Mouse (Mus musculus): ENCODE measurements around the gene Me1. TPM values are rescaled to one million over a fixed set of nuclear protein-coding genes. Genes with fewer than 3 reads are reported as not detected.

Gene Me1
- total and polyA plus RNA-seq, 3 experiments, result 307 to 1,611 (median 1,216) TPM

- DNase-seq, result no peak
Observed at GRCm38 (mm10) chr9:86543451-86543850, 152.3 kb downstream of the Me1 start.

GRCm38 (mm10) chr9:86534071-86534470 is 161.7 kb downstream of the Me1 start:
- DNase-seq, result no peak

Other genes with a start within 250 kb of the Me1 start
- 1 to 10 TPM; 1.8 to 2.0 TPM for gene Ube2cbp, start 231.0 kb downstream of the Me1 start, total RNA-seq (2021)
- 0.58 and 0.66 TPM in 2 replicates for gene Ube2cbp, start 231.0 kb downstream of the Me1 start, polyA plus RNA-seq (2012; rRNA removed)
- 10 to 100 TPM; 20.0 to 26.1 TPM for gene Dop1a, start 228.8 kb downstream of the Me1 start, total RNA-seq (2021)
- gene Dop1a, start 228.8 kb downstream of the Me1 start, polyA plus RNA-seq (2012; rRNA removed), result 2.9 and 3.1 TPM in 2 replicates
- gene Pgm3, start 124.1 kb downstream of the Me1 start, total RNA-seq (2021), result 10 to 100 TPM; 20.8 to 52.6 TPM
- 2.9 and 3.9 TPM in 2 replicates for gene Pgm3, start 124.1 kb downstream of the Me1 start, polyA plus RNA-seq (2012; rRNA removed)
- gene Rwdd2a, start 124.0 kb downstream of the Me1 start, total RNA-seq (2021), result 1 to 10 TPM; 3.9 to 8.0 TPM
- gene Rwdd2a, start 124.0 kb downstream of the Me1 start, polyA plus RNA-seq (2012; rRNA removed), result 5.6 and 16.8 TPM in 2 replicates
- 100 to 1,000 TPM; 118 to 551 TPM for gene Prss35, start 47.7 kb upstream of the Me1 start, total RNA-seq (2021)
- gene Prss35, start 47.7 kb upstream of the Me1 start, polyA plus RNA-seq (2012; rRNA removed), result 10.2 and 29.5 TPM in 2 replicates
- 10 to 100 TPM; 20.1 to 68.1 TPM for gene Snap91, start 184.7 kb upstream of the Me1 start, total RNA-seq (2021)
- gene Snap91, start 184.7 kb upstream of the Me1 start, polyA plus RNA-seq (2012; rRNA removed), result 14.8 and 17.1 TPM in 2 replicates